Mouse (Mus musculus) lung, postnatal 0 days (tissue): Measurements from ENCODE around the gene Cep295. TPM values are rescaled to one million over a fixed set of nuclear protein-coding genes. Genes with fewer than 3 reads are reported as not detected.

Source experiments
- ATAC-seq: fragments of 200-750 bp; cut with Nextera tagmentation; 2 replicates; pipeline ENCODE4 v1.8.0; 2017; ENCODE audit warnings: moderate library complexity
- DNase-seq: peaks from one replicate; pipeline ENCODE4 v3.0.0-alpha.2; 2016; ENCODE audit warnings: low spot score
- H3K27ac ChIP-seq: fragments of 300-500 bp; sonication (generic); 2 replicates; pipeline ENCODE4 v1.5.1; 2014; ENCODE audit warnings: antibody characterized with exemption, mild to moderate bottlenecking, low read length, mixed read lengths
- H3K27me3 ChIP-seq: fragments of 300-500 bp; sonication (generic); replicated peaks from 2 replicates; pipeline ENCODE4 v1.6.1; 2014; ENCODE audit warnings: low read length, mixed read lengths; ENCODE audit not compliant: insufficient read depth
- H3K36me3 ChIP-seq: fragments of 300-500 bp; sonication (generic); 2 replicates; pipeline ENCODE4 v1.6.1; 2014; ENCODE audit warnings: low read length, mixed read lengths; ENCODE audit not compliant: insufficient read depth
- H3K4me1 ChIP-seq: fragments of 300-500 bp; sonication (generic); 2 replicates; pipeline ENCODE4 v1.6.1; 2014; ENCODE audit warnings: antibody characterized with exemption, low read depth, low read length, mixed read lengths; ENCODE audit not compliant: insufficient read depth
- H3K4me2 ChIP-seq: fragments of 300-500 bp; sonication (generic); replicated peaks from 2 replicates; pipeline ENCODE4 v1.6.1; 2014; ENCODE audit warnings: low read depth, mild to moderate bottlenecking, low read length, moderate library complexity, mixed read lengths
- H3K4me3 ChIP-seq: fragments of 300-500 bp; sonication (generic); 2 replicates; pipeline ENCODE4 v1.5.1; 2014; ENCODE audit warnings: low read depth, low read length
- H3K9ac ChIP-seq: fragments of 300-500 bp; sonication (generic); replicated peaks from 2 replicates; pipeline ENCODE4 v1.6.1; 2014; ENCODE audit warnings: low read depth, mild to moderate bottlenecking
- H3K9me3 ChIP-seq: fragments of 300-500 bp; sonication (generic); 2 replicates; pipeline ENCODE4 v1.6.1; 2016; ENCODE audit warnings: low read length, mixed read lengths
- CTCF ChIP-seq: IDR thresholded peaks from 2 replicates; pipeline ENCODE4 v1.5.1; 2016; ENCODE audit warnings: antibody characterized with exemption, mild to moderate bottlenecking
- EP300 ChIP-seq: IDR thresholded peaks from 2 replicates; pipeline ENCODE4 v1.6.1; 2016; ENCODE audit warnings: antibody characterized with exemption, mild to moderate bottlenecking, control low read depth
- WGBS: fragments of 180-500 bp; shearing (Covaris S2); extraction: QIAGEN DNeasy Blood & Tissue Kit; methylation state at CpG from one replicate; pipeline ENCODE4 v1.1.7; 2014; 5-methylcytosine and 5-hydroxymethylcytosine counted together
- polyA plus RNA-seq: library from polyadenylated mRNA; unstranded; fragments of >200 nt; fragmentation: Nextera tagmentation; extraction: Ambion mirVana; gene quantifications from 2 replicates; pipeline ENCODE4 v1.2.1, GENCODE M21; 2015

The Cep295 gene
- polyA plus RNA-seq = 5.5 and 6.0 TPM in 2 replicates

- 2% methylated on average over 56 of the region's 60 CpGs for WGBS
Measured at GRCm38 (mm10) chr9:15357484-15358275, at the start of gene Cep295. TSS of gene Cep295 (minus strand) at chr9:15357788.

GRCm38 (mm10) chr9:15397591-15397990, 40.0 kb upstream of the Cep295 start:
- H3K36me3 ChIP-seq = no peaks in the 10 kb centered on the region
- H3K4me2 ChIP-seq = no peak overlapping the region
- H3K4me1 ChIP-seq = no peaks in the 10 kb centered on the region
- 51% methylated on average over 4 of the region's 4 CpGs for WGBS
- H3K27ac ChIP-seq = no peak overlapping the region
- no peaks in the 10 kb centered on the region for H3K27me3 ChIP-seq
- TF ChIP-seq CTCF = no peak
- no peak for TF ChIP-seq EP300
- H3K4me3 ChIP-seq = no peak overlapping the region
- no peak overlapping the region for H3K9ac ChIP-seq
- H3K9me3 ChIP-seq = no peaks in the 10 kb centered on the region
- no peak for ATAC-seq
- no peak for DNase-seq

More at GRCm38 (mm10) chr9:15357484-15358275, at the start of gene Cep295:
- Histone ChIP-seq H3K4me2 (peak within 1 kb of the TSS; percentile 67), H3K9ac (peak within 1 kb of the TSS; percentile 63), H3K4me3 (peak within 1 kb of the TSS; percentile 66), H3K36me3 (peaks cover 5% of the 10 kb centered on the region; the same call in 1 of the 2 replicates), H3K9me3 (no peaks in the 10 kb centered on the region), H3K27me3 (no peaks in the 10 kb centered on the region; the same call in 1 of the 2 replicates), H3K27ac (peak within 1 kb of the TSS; percentile 69), H3K4me1 (peaks cover 5% of the 10 kb centered on the region; the same call in 1 of the 2 replicates)
- TF ChIP-seq EP300 (peak; percentile 40; the same call in 1 of the 2 replicates), CTCF (no peak)
- ATAC-seq (peak; percentile 100), DNase-seq (peak; percentile 97)

- Histone ChIP-seq H3K9me3 (no peaks in the 10 kb centered on the region), H3K9ac (no peak overlapping the region), H3K36me3 (no peaks in the 10 kb centered on the region), H3K4me1 (no peaks in the 10 kb centered on the region), H3K27ac (no peak overlapping the region), H3K27me3 (no peaks in the 10 kb centered on the region), H3K4me3 (no peak overlapping the region), H3K4me2 (no peak overlapping the region)
- 79% methylated on average over 1 of the region's 1 CpGs for WGBS
- DNase-seq (peak; percentile 7), ATAC-seq (no peak)
- TF ChIP-seq EP300 (no peak), CTCF (no peak)
Measured at GRCm38 (mm10) chr9:15395353-15395942, 37.9 kb upstream of the Cep295 start.

GRCm38 (mm10) chr9:15387075-15387643, 29.6 kb upstream of the Cep295 start:
- H3K27me3 ChIP-seq = no peaks in the 10 kb centered on the region
- H3K4me3 ChIP-seq = no peak overlapping the region
- H3K36me3 ChIP-seq = no peaks in the 10 kb centered on the region
- H3K9me3 ChIP-seq = no peaks in the 10 kb centered on the region
- no peak overlapping the region for H3K4me2 ChIP-seq
- no peak for DNase-seq
- H3K9ac ChIP-seq = no peak overlapping the region
- TF ChIP-seq CTCF = no peak
- no peak for TF ChIP-seq EP300
- H3K27ac ChIP-seq = no peak overlapping the region
- no peaks in the 10 kb centered on the region for H3K4me1 ChIP-seq
- ATAC-seq = no peak
- 62% methylated on average over 5 of the region's 5 CpGs for WGBS

GRCm38 (mm10) chr9:15384266-15384665, 26.7 kb upstream of the Cep295 start:
- H3K9ac ChIP-seq = no peak overlapping the region
- ATAC-seq = no peak
- H3K9me3 ChIP-seq = no peaks in the 10 kb centered on the region
- H3K27me3 ChIP-seq = no peaks in the 10 kb centered on the region
- no peaks in the 10 kb centered on the region for H3K4me1 ChIP-seq
- no peak overlapping the region for H3K4me3 ChIP-seq
- no peak overlapping the region for H3K27ac ChIP-seq
- DNase-seq = no peak
- TF ChIP-seq EP300 = no peak
- TF ChIP-seq CTCF = no peak
- H3K36me3 ChIP-seq = no peaks in the 10 kb centered on the region
- no peak overlapping the region for H3K4me2 ChIP-seq
- 72% methylated on average over 5 of the region's 5 CpGs for WGBS

GRCm38 (mm10) chr9:15366260-15366659, 8.7 kb upstream of the Cep295 start:
- ATAC-seq (no peak), DNase-seq (no peak)
- no peak overlapping the region for H3K4me3 ChIP-seq
- no peaks in the 10 kb centered on the region for H3K4me1 ChIP-seq
- 57% methylated on average over 2 of the region's 2 CpGs for WGBS
- H3K27me3 ChIP-seq = no peaks in the 10 kb centered on the region
- H3K27ac ChIP-seq = no peak overlapping the region
- H3K9me3 ChIP-seq = no peaks in the 10 kb centered on the region
- no peak overlapping the region for H3K4me2 ChIP-seq
- TF ChIP-seq EP300 (no peak), CTCF (no peak)
- no peak overlapping the region for H3K9ac ChIP-seq
- H3K36me3 ChIP-seq = no peaks in the 10 kb centered on the region
